Comparison of ENCODE assay signal across 24 mouse cellular contexts in genomic region chr6:103381930-103382329, GRCm38 (mm10).
DNase-seq lines count a peak whose midpoint lies in the region; ATAC-seq and TF ChIP-seq lines count a peak whose summit lies in the region.
"Had no signal": no experiment of that assay in that cellular context is flagged by ENCODE, and none has a peak within 500 bp of the region (broad histone marks: within the 10 kb centered on the region; RNA-seq: fewer than 3 reads in every experiment).

No protein-coding gene starts in this region.

- H3K36me3 ChIP-seq in hindbrain, embryonic 12.5 days = no peaks in the 10 kb centered on the region
- no peaks in the 10 kb centered on the region for H3K36me3 ChIP-seq in hindbrain, embryonic 10.5 days
- no peaks in the 10 kb centered on the region for H3K36me3 ChIP-seq in midbrain, embryonic 13.5 days
- H3K36me3 ChIP-seq in neural tube, embryonic 14.5 days (ENCODE audit: control insufficient read depth, insufficient read depth, low read length) = no peaks in the 10 kb centered on the region
- H3K36me3 ChIP-seq: embryonic facial prominence, embryonic 12.5 days; heart, embryonic 13.5 days; liver, embryonic 15.5 days; lung, embryonic 15.5 days had no signal

- no peak for TF ChIP-seq CTCF in embryonic fibroblast, embryonic 13.5 days (IDR thresholded peaks at IDR 0.05; ENCODE audit: borderline replicate concordance, insufficient read depth, low read length)

- no peak for DNase-seq in hindbrain, embryonic 10.5 days (ENCODE audit: low spot score)
- no peak for DNase-seq in heart, postnatal 14 days
- DNase-seq in spleen, postnatal 4 days (ENCODE audit: low spot score in 2 of 2) = no peak
- DNase-seq: adrenal gland, adult 2 months; B cell, adult 2 months; cerebellum, adult 11-12 months; cerebellum, postnatal 10 days; gastrocnemius, postnatal 36 days; heart, adult 2 months; heart, postnatal 36 days; kidney, adult 2 months; layer of hippocampus, adult 9-11 months; lung, postnatal 36 days; right cerebral cortex, postnatal 14 days had no signal

- intact Hi-C loops in heart, postnatal 14 days (cut with DNase I) = no loop called here

- H3K27ac ChIP-seq in hindbrain, embryonic 12.5 days = peak overlapping the region; percentile 67
- H3K27ac ChIP-seq in hindbrain, embryonic 10.5 days = no peak overlapping the region
- H3K27ac ChIP-seq in embryonic fibroblast, embryonic 13.5 days (ENCODE audit: insufficient read depth, low read length) = peak overlapping the region; percentile 71; the same call in 1 of the 2 replicates
- peak overlapping the region; percentile 55 for H3K27ac ChIP-seq in midbrain, embryonic 13.5 days
- H3K27ac ChIP-seq in neural tube, embryonic 14.5 days (ENCODE audit: low read depth, low read length) = peak overlapping the region; percentile 23; the same call in 1 of the 2 replicates
- H3K27ac ChIP-seq: embryonic facial prominence, embryonic 12.5 days; heart, adult 2 months; heart, embryonic 13.5 days; kidney, postnatal 0 days; liver, embryonic 15.5 days; lung, embryonic 15.5 days had no signal

- ATAC-seq in hindbrain, embryonic 12.5 days (ENCODE audit: low FRiP score) = no peak
- 0 out of 2 replicates have a peak, but pooled peaks have one; percentile 25 for ATAC-seq in midbrain, embryonic 13.5 days
- ATAC-seq in neural tube, embryonic 14.5 days (ENCODE audit: low read depth) = no peak

- H3K4me1 ChIP-seq in hindbrain, embryonic 12.5 days = peaks cover 14% of the 10 kb centered on the region
- H3K4me1 ChIP-seq in hindbrain, embryonic 10.5 days (replicated peaks) = peaks cover 31% of the 10 kb centered on the region
- peaks cover 5% of the 10 kb centered on the region for H3K4me1 ChIP-seq in embryonic fibroblast, embryonic 13.5 days (ENCODE audit: control insufficient read depth, insufficient read depth, low read length)
- peaks cover 42% of the 10 kb centered on the region for H3K4me1 ChIP-seq in midbrain, embryonic 13.5 days (replicated peaks)
- peaks cover 4% of the 10 kb centered on the region; the same call in 1 of the 2 replicates for H3K4me1 ChIP-seq in neural tube, embryonic 14.5 days (ENCODE audit: control insufficient read depth, insufficient read depth, low read length)
- H3K4me1 ChIP-seq: embryonic facial prominence, embryonic 12.5 days; heart, embryonic 13.5 days; liver, embryonic 15.5 days; lung, embryonic 15.5 days had no signal

- no peak overlapping the region for H3K4me2 ChIP-seq in hindbrain, embryonic 12.5 days (replicated peaks)
- no peak overlapping the region for H3K4me2 ChIP-seq in midbrain, embryonic 13.5 days (replicated peaks)
- no peak overlapping the region for H3K4me2 ChIP-seq in neural tube, embryonic 14.5 days (ENCODE audit: low read depth, low read length)
- H3K4me2 ChIP-seq: embryonic facial prominence, embryonic 12.5 days; heart, embryonic 13.5 days; liver, embryonic 15.5 days; lung, embryonic 15.5 days had no signal

- no peak overlapping the region for H3K4me3 ChIP-seq in hindbrain, embryonic 12.5 days
- H3K4me3 ChIP-seq in hindbrain, embryonic 10.5 days = no peak overlapping the region
- H3K4me3 ChIP-seq in embryonic fibroblast, embryonic 13.5 days (ENCODE audit: insufficient read depth, low read length) = no peak overlapping the region
- no peak overlapping the region for H3K4me3 ChIP-seq in midbrain, embryonic 13.5 days (replicated peaks)
- no peak overlapping the region for H3K4me3 ChIP-seq in neural tube, embryonic 14.5 days (ENCODE audit: low read depth, low read length)
- H3K4me3 ChIP-seq: embryonic facial prominence, embryonic 12.5 days; heart, adult 2 months; heart, embryonic 13.5 days; liver, embryonic 15.5 days; lung, embryonic 15.5 days; myocyte had no signal

- H3K9ac ChIP-seq in hindbrain, embryonic 12.5 days = no peak overlapping the region
- no peak overlapping the region for H3K9ac ChIP-seq in midbrain, embryonic 13.5 days (replicated peaks)
- no peak overlapping the region for H3K9ac ChIP-seq in neural tube, embryonic 14.5 days (replicated peaks; ENCODE audit: low read depth, low read length)
- H3K9ac ChIP-seq: embryonic facial prominence, embryonic 12.5 days; heart, embryonic 13.5 days; liver, embryonic 15.5 days; lung, embryonic 15.5 days had no signal

- WGBS in hindbrain, embryonic 12.5 days = 47% methylated on average over 2 of the region's 2 CpGs
- WGBS in hindbrain, embryonic 10.5 days = 78% methylated on average over 2 of the region's 2 CpGs
- WGBS in midbrain, embryonic 13.5 days = 48% methylated on average over 2 of the region's 2 CpGs
- WGBS in neural tube, embryonic 14.5 days = 58% methylated on average over 2 of the region's 2 CpGs

- H3K27me3 ChIP-seq in hindbrain, embryonic 12.5 days = no peaks in the 10 kb centered on the region
- H3K27me3 ChIP-seq in hindbrain, embryonic 10.5 days (ENCODE audit: insufficient read depth, poor library complexity, severe bottlenecking) = no peaks in the 10 kb centered on the region
- H3K27me3 ChIP-seq in midbrain, embryonic 13.5 days = no peaks in the 10 kb centered on the region
- no peaks in the 10 kb centered on the region for H3K27me3 ChIP-seq in neural tube, embryonic 14.5 days (ENCODE audit: control insufficient read depth, insufficient read depth, low read length)
- H3K27me3 ChIP-seq: embryonic facial prominence, embryonic 12.5 days; heart, embryonic 13.5 days; liver, embryonic 15.5 days; lung, embryonic 15.5 days had no signal

- H3K9me3 ChIP-seq in hindbrain, embryonic 12.5 days (replicated peaks) = no peaks in the 10 kb centered on the region
- H3K9me3 ChIP-seq in hindbrain, embryonic 10.5 days = no peaks in the 10 kb centered on the region
- H3K9me3 ChIP-seq in midbrain, embryonic 13.5 days = no peaks in the 10 kb centered on the region
- H3K9me3 ChIP-seq in neural tube, embryonic 14.5 days (ENCODE audit: control insufficient read depth, low read length) = no peaks in the 10 kb centered on the region
- H3K9me3 ChIP-seq: embryonic facial prominence, embryonic 12.5 days; heart, embryonic 13.5 days; liver, embryonic 15.5 days; lung, embryonic 15.5 days had no signal

- no peak for TF ChIP-seq POLR2A in embryonic fibroblast, embryonic 13.5 days (IDR thresholded peaks at IDR 0.05; ENCODE audit: low read depth, low read length)
